Mouse (Mus musculus): ENCODE results near the gene Ccdc162. TPM values are rescaled to one million over a fixed set of nuclear protein-coding genes. Genes with fewer than 3 reads are reported as not detected.
"Not testable (repeated sequence)": the region's sequence is repeated elsewhere in the genome, so short reads cannot be mapped to it uniquely, and the experiment has no call there.

Gene Ccdc162
- polyA plus RNA-seq, 1 experiment from 2014 or later: 0.32 TPM

- H3K27ac ChIP-seq (replicated peaks): no peak overlapping the region
- DNase-seq (ENCODE audit: low spot score): no peak
- H3K36me3 ChIP-seq: no peaks in the 10 kb centered on the region
- H3K9me3 ChIP-seq (replicated peaks): no peaks in the 10 kb centered on the region
- 26% methylated on average over 2 of the region's 2 CpGs for WGBS
- H3K4me1 ChIP-seq: no peaks in the 10 kb centered on the region
- no peak overlapping the region for H3K4me3 ChIP-seq
- no peaks in the 10 kb centered on the region for H3K27me3 ChIP-seq (ENCODE audit: low read depth, poor library complexity, severe bottlenecking)
Observed at GRCm38 (mm10) chr10:41509160-41509559, 207.3 kb downstream of the Ccdc162 start.

GRCm38 (mm10) chr10:41505446-41505845 lies 211.0 kb downstream of the Ccdc162 start:
- peak; percentile 62 for DNase-seq (ENCODE audit: low spot score)
- H3K27ac ChIP-seq (replicated peaks); H3K4me3 ChIP-seq; H3K4me1 ChIP-seq; H3K9me3 ChIP-seq (replicated peaks); H3K27me3 ChIP-seq (ENCODE audit: low read depth, poor library complexity, severe bottlenecking); H3K36me3 ChIP-seq: not testable (repeated sequence)
- 3% methylated on average over 3 of the region's 3 CpGs for WGBS

GRCm38 (mm10) chr10:41504996-41505395 lies 211.4 kb downstream of the Ccdc162 start:
- WGBS: 81% methylated on average over 1 of the region's 1 CpGs
- H3K27me3 ChIP-seq (ENCODE audit: low read depth, poor library complexity, severe bottlenecking): no peaks in the 10 kb centered on the region
- H3K9me3 ChIP-seq (replicated peaks): no peaks in the 10 kb centered on the region
- no peak for DNase-seq (ENCODE audit: low spot score)
- H3K4me1 ChIP-seq: no peaks in the 10 kb centered on the region
- no peaks in the 10 kb centered on the region for H3K36me3 ChIP-seq
- H3K27ac ChIP-seq (replicated peaks): no peak overlapping the region
- no peak overlapping the region for H3K4me3 ChIP-seq

DNA sequence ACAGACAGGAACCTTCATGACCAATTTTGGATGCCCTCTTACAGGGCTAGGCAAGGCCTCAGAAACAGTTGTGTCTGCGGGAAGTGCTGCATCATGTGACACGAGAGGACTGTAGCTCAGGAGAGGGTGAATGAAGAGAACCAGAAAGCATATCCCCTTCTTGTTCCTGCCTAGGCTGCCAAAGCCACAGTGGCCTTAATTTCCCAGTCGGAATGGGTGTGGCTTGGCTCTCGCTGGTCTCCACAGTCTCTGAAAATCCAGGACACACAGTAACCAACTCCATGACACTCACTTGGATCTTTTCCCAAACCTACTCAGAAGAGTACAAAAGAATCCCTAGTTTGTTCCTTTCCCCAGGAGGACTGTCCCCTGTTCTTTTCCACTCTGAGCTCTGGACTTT lies 215.5 kb downstream of the Ccdc162 start:
- DNase-seq (ENCODE audit: low spot score): no peak
- H3K9me3 ChIP-seq (replicated peaks): no peaks in the 10 kb centered on the region
- no peaks in the 10 kb centered on the region for H3K4me1 ChIP-seq
- H3K27me3 ChIP-seq (ENCODE audit: low read depth, poor library complexity, severe bottlenecking): no peaks in the 10 kb centered on the region
- no peak overlapping the region for H3K27ac ChIP-seq (replicated peaks)
- H3K4me3 ChIP-seq: no peak overlapping the region
- no peaks in the 10 kb centered on the region for H3K36me3 ChIP-seq
- WGBS: 82% methylated on average over 4 of the region's 4 CpGs

DNA sequence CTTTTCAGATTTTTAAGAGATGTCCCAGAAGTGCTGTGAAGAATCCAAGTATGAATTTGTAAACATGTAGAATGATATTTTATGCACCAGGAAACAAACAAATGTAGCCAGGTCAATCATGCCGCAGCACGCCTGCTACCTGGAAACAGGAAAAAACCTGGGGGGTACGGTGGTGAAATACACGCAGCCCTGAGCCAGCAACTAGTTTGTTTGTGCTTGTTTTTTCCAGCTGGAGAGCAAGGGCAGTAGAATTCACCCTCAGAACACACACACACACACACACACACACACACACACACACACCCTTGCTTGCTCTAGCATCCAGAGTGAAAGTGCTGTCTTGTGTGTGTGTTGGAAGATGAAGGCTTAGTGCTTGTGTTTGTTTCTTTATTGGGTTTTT lies 225.3 kb downstream of the Ccdc162 start:
- WGBS: 56% methylated on average over 4 of the region's 4 CpGs
- H3K9me3 ChIP-seq (replicated peaks): no peaks in the 10 kb centered on the region
- 0 out of 2 replicates have a peak, but pooled peaks cover 8% of the 10 kb centered on the region for H3K27me3 ChIP-seq (ENCODE audit: low read depth, poor library complexity, severe bottlenecking)
- H3K36me3 ChIP-seq: peaks cover 25% of the 10 kb centered on the region
- H3K4me3 ChIP-seq: peak overlapping the region; percentile 74; the same call in 1 of the 2 replicates
- no peak overlapping the region for H3K27ac ChIP-seq (replicated peaks)
- no peak for DNase-seq (ENCODE audit: low spot score)
- H3K4me1 ChIP-seq: peaks cover 46% of the 10 kb centered on the region

- Histone ChIP-seq H3K27me3 (ENCODE audit: low read depth, poor library complexity, severe bottlenecking) (0 out of 2 replicates have a peak, but pooled peaks cover 8% of the 10 kb centered on the region), H3K36me3 (peaks cover 32% of the 10 kb centered on the region), H3K4me1 (peaks cover 48% of the 10 kb centered on the region), H3K4me3 (peak overlapping the region; percentile 74), H3K27ac (replicated peaks) (peak overlapping the region; percentile 92), H3K9me3 (replicated peaks) (no peaks in the 10 kb centered on the region)
- no peak for DNase-seq (ENCODE audit: low spot score)
- under 1% methylated on average over 29 of the region's 29 CpGs for whole genome bisulfite sequencing
Observed at GRCm38 (mm10) chr10:41490518-41490873, 225.9 kb downstream of the Ccdc162 start.

DNA sequence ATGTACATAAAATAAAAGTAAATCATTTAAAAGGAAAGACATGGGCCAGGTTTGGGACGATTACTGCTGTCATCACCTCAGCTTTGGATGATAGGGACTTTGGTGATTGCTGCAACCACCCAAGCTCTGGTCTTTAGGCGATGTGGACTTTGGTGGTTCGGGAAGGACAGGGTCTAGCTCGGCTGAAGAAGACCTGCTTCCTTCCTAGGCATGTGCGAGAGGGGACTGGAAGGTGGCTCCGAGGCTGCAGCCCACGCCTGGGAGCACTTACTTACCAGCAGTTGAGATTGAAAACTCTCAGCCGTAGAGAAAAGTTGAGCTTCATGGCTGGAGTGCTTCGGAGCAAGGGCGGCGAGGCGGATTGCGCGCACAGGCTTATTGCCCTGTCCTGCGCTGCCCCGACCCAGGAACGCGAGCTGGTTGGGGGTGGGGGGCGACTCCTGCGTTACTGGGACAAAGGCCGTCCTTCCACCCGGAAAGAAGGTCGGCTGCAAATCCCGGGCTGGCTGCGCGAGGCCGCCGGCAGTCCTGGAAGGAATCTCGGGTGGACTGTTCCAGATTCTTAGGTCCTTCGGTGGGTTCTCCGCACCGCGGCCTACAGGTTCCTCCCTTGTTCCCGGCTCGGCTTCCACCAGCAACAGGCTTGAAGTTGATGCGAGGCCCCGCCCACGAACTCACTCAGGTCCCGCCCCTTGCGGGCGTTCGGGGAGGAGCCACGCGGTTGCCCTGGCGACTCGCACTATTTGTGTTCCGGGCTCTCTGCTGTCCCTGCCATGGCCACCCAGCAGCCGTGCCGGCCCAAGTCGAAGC lies 226.5 kb downstream of the Ccdc162 start, which contains the start of the genes Smpd2 and Ppil6:
Gene Smpd2 (minus strand): TSS at position 662 of the 810 bp plus-strand sequence.
Gene Ppil6 (plus strand): TSS at position 732 of the 810 bp plus-strand sequence.
- peak; percentile 98 for DNase-seq (ENCODE audit: low spot score)
- H3K27ac ChIP-seq (replicated peaks): peak within 1 kb of the TSS; percentile 92
- H3K4me1 ChIP-seq: peaks cover 48% of the 10 kb centered on the region
- 0 out of 2 replicates have a peak, but pooled peaks cover 8% of the 10 kb centered on the region for H3K27me3 ChIP-seq (ENCODE audit: low read depth, poor library complexity, severe bottlenecking)
- no peaks in the 10 kb centered on the region for H3K9me3 ChIP-seq (replicated peaks)
- peak within 1 kb of the TSS; percentile 74 for H3K4me3 ChIP-seq
- peaks cover 37% of the 10 kb centered on the region for H3K36me3 ChIP-seq
- under 1% methylated on average over 50 of the region's 50 CpGs for WGBS

DNA sequence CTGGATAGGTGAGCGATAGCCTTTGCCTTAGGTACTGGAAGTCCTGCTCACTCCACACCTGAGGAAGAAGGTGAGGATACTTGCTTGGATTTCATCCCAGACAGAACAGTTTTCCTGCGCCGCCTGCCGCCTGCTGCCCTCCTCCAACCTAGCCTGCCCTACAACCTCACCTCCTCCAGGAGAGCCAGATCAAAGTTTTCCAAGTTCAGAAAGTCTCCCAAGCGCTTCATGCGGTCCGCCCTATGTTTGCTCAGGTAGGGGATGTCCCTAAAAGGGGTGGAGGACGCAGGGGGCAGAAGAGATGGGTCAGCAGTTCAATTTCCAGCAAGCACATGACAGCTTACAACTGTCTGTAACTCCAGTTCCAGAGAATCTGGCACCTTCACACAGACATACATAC lies 227.1 kb downstream of the Ccdc162 start:
- DNase-seq (ENCODE audit: low spot score): peak; percentile 21

GRCm38 (mm10) chr10:41488877-41489276 lies 227.6 kb downstream of the Ccdc162 start:
- 56% methylated on average over 7 of the region's 7 CpGs for WGBS
- Histone ChIP-seq H3K36me3 (peaks cover 48% of the 10 kb centered on the region), H3K27me3 (ENCODE audit: low read depth, poor library complexity, severe bottlenecking) (0 out of 2 replicates have a peak, but pooled peaks cover 8% of the 10 kb centered on the region), H3K4me1 (peaks cover 48% of the 10 kb centered on the region), H3K27ac (replicated peaks) (peak overlapping the region; percentile 13), H3K4me3 (peak overlapping the region; percentile 74), H3K9me3 (replicated peaks) (no peaks in the 10 kb centered on the region)
- no peak for DNase-seq (ENCODE audit: low spot score)

More for the DNA sequence above, 227.1 kb downstream of the Ccdc162 start:
- peak overlapping the region; percentile 74 for H3K4me3 ChIP-seq
- no peaks in the 10 kb centered on the region for H3K9me3 ChIP-seq (replicated peaks)
- H3K4me1 ChIP-seq: peaks cover 48% of the 10 kb centered on the region
- H3K36me3 ChIP-seq: peaks cover 44% of the 10 kb centered on the region
- WGBS: 34% methylated on average over 8 of the region's 8 CpGs
- H3K27me3 ChIP-seq (ENCODE audit: low read depth, poor library complexity, severe bottlenecking): 0 out of 2 replicates have a peak, but pooled peaks cover 8% of the 10 kb centered on the region
- peak overlapping the region; percentile 92 for H3K27ac ChIP-seq (replicated peaks)

Small RNA genes within 50 kb of the gene (microRNA-seq; reads per million reads assigned to microRNA genes)
- gene Mir3473b: not detected

Other genes with a start within 250 kb of the Ccdc162 start
- 49.1 and 53.7 TPM in 2 replicates for gene Mical1, start 240.3 kb downstream of the Ccdc162 start, polyA plus RNA-seq (2016; fragmentation: Nextera tagmentation; extraction: Ambion mirVana)
- 68.7 and 72.2 TPM in 2 replicates for gene Smpd2, start 226.3 kb downstream of the Ccdc162 start, polyA plus RNA-seq (2016; fragmentation: Nextera tagmentation; extraction: Ambion mirVana)
- 0.76 and 1.7 TPM in 2 replicates for gene Ppil6, start 226.2 kb downstream of the Ccdc162 start, polyA plus RNA-seq (2016; fragmentation: Nextera tagmentation; extraction: Ambion mirVana)
- 98.5 and 108 TPM in 2 replicates for gene Cd164, start 197.2 kb downstream of the Ccdc162 start, polyA plus RNA-seq (2016; fragmentation: Nextera tagmentation; extraction: Ambion mirVana)
- gene Cep57l1, start 93.2 kb upstream of the Ccdc162 start, polyA plus RNA-seq (2016; fragmentation: Nextera tagmentation; extraction: Ambion mirVana): 24.9 and 27.3 TPM in 2 replicates
- 15.0 and 20.8 TPM in 2 replicates for gene Sesn1, start 93.3 kb upstream of the Ccdc162 start, polyA plus RNA-seq (2016; fragmentation: Nextera tagmentation; extraction: Ambion mirVana)